Mouse (Mus musculus) hindbrain, embryonic 14.5 days (tissue): ENCODE data around the gene Nvl. TPM values are rescaled to one million over a fixed set of nuclear protein-coding genes. Genes with fewer than 3 reads are reported as not detected.

ENCODE experiments used
- ATAC-seq: fragments of 200-750 bp; cut with Nextera tagmentation; 2 replicates; pipeline ENCODE4 v1.8.0; 2017; ENCODE audit warnings: moderate number of reproducible peaks, mild to moderate bottlenecking, moderate TSS enrichment, moderate library complexity; ENCODE audit not compliant: low FRiP score
- DNase-seq: peaks from one replicate; pipeline ENCODE4 v3.0.0-alpha.2; 2015; ENCODE audit warnings: low spot score
- H3K27ac ChIP-seq: fragments of 300-500 bp; sonication (generic); 2 replicates; pipeline ENCODE4 v1.5.1; 2014; ENCODE audit warnings: mild to moderate bottlenecking, moderate library complexity
- H3K27me3 ChIP-seq: fragments of 300-500 bp; sonication (generic); 2 replicates; pipeline ENCODE4 v1.6.1; 2014; ENCODE audit warnings: mild to moderate bottlenecking, low read length, mixed read lengths; ENCODE audit not compliant: control insufficient read depth, insufficient read depth
- H3K36me3 ChIP-seq: fragments of 300-500 bp; sonication (generic); replicated peaks from 2 replicates; pipeline ENCODE4 v1.6.1; 2014; ENCODE audit not compliant: control insufficient read depth, insufficient read depth
- H3K4me1 ChIP-seq: fragments of 300-500 bp; sonication (generic); replicated peaks from 2 replicates; pipeline ENCODE4 v1.6.1; 2014; ENCODE audit warnings: antibody characterized with exemption, low read length, mixed read lengths; ENCODE audit not compliant: control insufficient read depth, insufficient read depth
- H3K4me2 ChIP-seq: fragments of 300-500 bp; sonication (generic); replicated peaks from 2 replicates; pipeline ENCODE4 v1.6.1; 2014; ENCODE audit warnings: mild to moderate bottlenecking, moderate library complexity
- H3K4me3 ChIP-seq: fragments of 300-500 bp; sonication (generic); replicated peaks from 2 replicates; pipeline ENCODE4 v1.5.1; 2014; ENCODE audit warnings: mild to moderate bottlenecking, low read length
- H3K9ac ChIP-seq: fragments of 300-500 bp; sonication (generic); 2 replicates; pipeline ENCODE4 v1.6.1; 2014
- H3K9me3 ChIP-seq: fragments of 300-500 bp; sonication (generic); 2 replicates; pipeline ENCODE4 v1.6.1; 2016; ENCODE audit warnings: low read length; ENCODE audit not compliant: control insufficient read depth
- whole genome bisulfite sequencing: fragments of 180-500 bp; shearing (Covaris S2); extraction: QIAGEN DNeasy Blood & Tissue Kit; methylation state at CpG from one replicate; pipeline ENCODE4 v1.1.7; 2014; 5-methylcytosine and 5-hydroxymethylcytosine counted together
- polyA plus RNA-seq: library from polyadenylated mRNA; unstranded; fragments of >200 nt; fragmentation: Nextera tagmentation; extraction: Ambion mirVana; gene quantifications from 2 replicates; pipeline ENCODE4 v1.2.1, GENCODE M21; 2014

Gene Nvl
- polyA plus RNA-seq, 1 experiment from 2014 or later, result 39.3 TPM

GRCm38 (mm10) chr1:181090048-181090447 is 54.0 kb downstream of the Nvl start:
- Histone ChIP-seq H3K9ac (no peak overlapping the region), H3K27me3 (no peaks in the 10 kb centered on the region), H3K9me3 (no peaks in the 10 kb centered on the region), H3K27ac (no peak overlapping the region), H3K4me2 (no peak overlapping the region), H3K4me1 (no peaks in the 10 kb centered on the region), H3K36me3 (peaks cover 44% of the 10 kb centered on the region), H3K4me3 (no peak overlapping the region)
- 83% methylated on average over 12 of the region's 12 CpGs for WGBS
- DNase-seq (no peak), ATAC-seq (no peak)

DNA sequence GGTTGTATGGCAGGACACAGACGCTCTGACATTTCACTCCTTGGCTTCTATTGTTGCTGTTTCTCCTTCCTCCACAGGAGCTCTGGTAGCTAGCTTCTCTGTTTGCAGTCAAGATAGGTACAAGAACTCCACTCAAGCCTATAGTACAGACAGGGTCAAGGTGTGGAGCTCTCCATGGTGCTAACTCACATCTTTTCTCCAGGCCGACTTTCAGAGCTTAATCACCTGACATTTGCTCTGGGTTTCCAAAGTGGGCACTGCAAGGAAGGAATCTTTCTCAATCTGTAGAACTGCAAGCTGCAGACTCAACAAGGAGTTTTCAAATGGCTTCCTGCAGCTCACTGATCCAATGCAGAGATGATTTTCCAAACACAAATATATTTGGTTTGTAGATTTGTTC is 60.0 kb downstream of the Nvl start:
- WGBS, result 50% methylated on average over 2 of the region's 2 CpGs
- H3K27ac ChIP-seq, result no peak overlapping the region
- ATAC-seq, result no peak
- no peak overlapping the region for H3K4me2 ChIP-seq
- no peaks in the 10 kb centered on the region for H3K4me1 ChIP-seq
- DNase-seq, result no peak
- H3K9ac ChIP-seq, result no peak overlapping the region
- no peaks in the 10 kb centered on the region for H3K36me3 ChIP-seq
- H3K27me3 ChIP-seq, result no peaks in the 10 kb centered on the region
- no peaks in the 10 kb centered on the region for H3K9me3 ChIP-seq
- H3K4me3 ChIP-seq, result no peak overlapping the region

- ATAC-seq (no peak), DNase-seq (no peak)
- H3K36me3 ChIP-seq, result no peaks in the 10 kb centered on the region
- no peak overlapping the region for H3K4me2 ChIP-seq
- H3K4me1 ChIP-seq, result no peaks in the 10 kb centered on the region
- no peaks in the 10 kb centered on the region for H3K9me3 ChIP-seq
- no peak overlapping the region for H3K9ac ChIP-seq
- no peak overlapping the region for H3K4me3 ChIP-seq
- H3K27me3 ChIP-seq, result no peaks in the 10 kb centered on the region
- H3K27ac ChIP-seq, result no peak overlapping the region
- 47% methylated on average over 5 of the region's 5 CpGs for WGBS
Observed at GRCm38 (mm10) chr1:181073075-181073474, 70.9 kb downstream of the Nvl start.

- DNase-seq (no peak), ATAC-seq (no peak)
- no peak overlapping the region for H3K27ac ChIP-seq
- no peaks in the 10 kb centered on the region for H3K36me3 ChIP-seq
- H3K9ac ChIP-seq, result no peak overlapping the region
- H3K9me3 ChIP-seq, result no peaks in the 10 kb centered on the region
- no peaks in the 10 kb centered on the region for H3K27me3 ChIP-seq
- no peak overlapping the region for H3K4me2 ChIP-seq
- H3K4me1 ChIP-seq, result no peaks in the 10 kb centered on the region
- no peak overlapping the region for H3K4me3 ChIP-seq
- 68% methylated on average over 11 of the region's 11 CpGs for WGBS
Observed at GRCm38 (mm10) chr1:181069671-181070070, 74.3 kb downstream of the Nvl start.

GRCm38 (mm10) chr1:181068344-181068743 is 75.7 kb downstream of the Nvl start:
- Histone ChIP-seq H3K9ac (no peak overlapping the region), H3K4me1 (no peaks in the 10 kb centered on the region), H3K4me2 (no peak overlapping the region), H3K36me3 (no peaks in the 10 kb centered on the region), H3K27me3 (no peaks in the 10 kb centered on the region), H3K4me3 (no peak overlapping the region), H3K9me3 (no peaks in the 10 kb centered on the region), H3K27ac (no peak overlapping the region)
- WGBS, result 89% methylated on average over 1 of the region's 1 CpGs
- ATAC-seq (no peak), DNase-seq (no peak)

GRCm38 (mm10) chr1:181064648-181065047 is 79.4 kb downstream of the Nvl start:
- 80% methylated on average over 6 of the region's 6 CpGs for WGBS
- no peak overlapping the region for H3K4me3 ChIP-seq
- no peaks in the 10 kb centered on the region for H3K27me3 ChIP-seq
- DNase-seq, result no peak
- no peak overlapping the region for H3K4me2 ChIP-seq
- H3K9me3 ChIP-seq, result no peaks in the 10 kb centered on the region
- no peaks in the 10 kb centered on the region for H3K4me1 ChIP-seq
- no peak overlapping the region for H3K27ac ChIP-seq
- H3K9ac ChIP-seq, result no peak overlapping the region
- no peak for ATAC-seq
- no peaks in the 10 kb centered on the region for H3K36me3 ChIP-seq

GRCm38 (mm10) chr1:181063991-181064390 is 80.0 kb downstream of the Nvl start:
- DNase-seq (no peak), ATAC-seq (no peak)
- Histone ChIP-seq H3K4me1 (no peaks in the 10 kb centered on the region), H3K9ac (no peak overlapping the region), H3K36me3 (no peaks in the 10 kb centered on the region), H3K9me3 (no peaks in the 10 kb centered on the region), H3K4me3 (no peak overlapping the region), H3K4me2 (no peak overlapping the region), H3K27ac (no peak overlapping the region), H3K27me3 (no peaks in the 10 kb centered on the region)
- 73% methylated on average over 2 of the region's 2 CpGs for WGBS

DNA sequence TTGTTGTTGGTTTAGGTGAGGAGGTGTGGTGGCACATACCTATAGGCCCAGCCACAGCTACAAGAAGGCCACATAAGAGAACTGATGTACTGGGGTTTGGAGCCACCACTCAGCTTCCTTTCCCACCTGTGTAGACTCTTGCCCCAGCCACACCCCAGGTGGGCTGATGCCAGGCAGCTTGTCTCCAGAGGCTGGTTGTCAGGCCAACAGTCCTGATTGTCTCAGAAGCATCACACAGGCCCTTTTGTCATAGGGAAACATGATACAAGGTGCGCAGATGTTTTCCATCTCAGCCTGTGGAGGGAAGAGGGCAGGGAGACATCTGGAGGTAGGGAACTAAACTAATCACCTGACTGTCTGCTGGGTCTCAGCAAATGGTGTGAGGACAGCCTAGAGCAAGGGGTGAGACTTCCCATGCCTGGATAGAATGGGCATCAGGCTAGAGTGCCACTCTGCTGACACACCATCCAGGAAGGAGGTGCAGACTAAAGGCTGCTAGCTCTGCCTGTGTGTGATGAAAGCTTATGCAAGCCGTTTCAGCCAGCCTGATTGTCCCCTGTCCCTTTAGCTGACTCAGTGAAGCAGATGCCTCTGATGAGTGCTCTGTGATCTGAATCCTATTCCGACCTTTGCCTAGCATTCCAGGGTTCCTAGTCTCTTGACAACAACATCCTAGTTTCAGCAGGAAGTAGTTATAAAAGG is 82.1 kb downstream of the Nvl start:
- no peak for ATAC-seq
- DNase-seq, result no peak
- no peak overlapping the region for H3K9ac ChIP-seq
- no peak overlapping the region for H3K4me2 ChIP-seq
- H3K27me3 ChIP-seq, result no peaks in the 10 kb centered on the region
- no peaks in the 10 kb centered on the region for H3K36me3 ChIP-seq
- H3K9me3 ChIP-seq, result no peaks in the 10 kb centered on the region
- no peak overlapping the region for H3K27ac ChIP-seq
- H3K4me1 ChIP-seq, result no peaks in the 10 kb centered on the region
- H3K4me3 ChIP-seq, result no peak overlapping the region
- WGBS, result 67% methylated on average over 3 of the region's 3 CpGs

DNA sequence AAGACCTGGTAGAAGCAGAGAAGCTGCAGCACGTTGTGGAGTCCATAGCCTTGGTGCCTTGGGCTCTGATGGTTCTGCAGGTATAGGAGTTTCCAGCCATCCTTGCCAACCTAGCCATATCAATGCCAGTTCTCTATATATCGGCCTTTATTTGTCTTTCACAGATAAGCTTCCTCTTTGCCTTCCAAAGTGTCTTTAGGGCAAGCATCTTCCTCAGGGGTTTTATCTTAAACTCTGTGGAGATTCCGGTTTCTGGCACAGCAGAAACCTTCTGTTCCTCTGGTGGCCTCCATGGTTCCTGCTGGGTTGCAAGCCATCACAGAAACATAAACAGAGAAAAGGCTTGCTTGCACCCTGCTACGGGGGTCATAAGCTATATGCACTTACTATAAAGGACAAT is 91.1 kb downstream of the Nvl start:
- Histone ChIP-seq H3K9ac (no peak overlapping the region), H3K4me1 (no peaks in the 10 kb centered on the region), H3K27me3 (no peaks in the 10 kb centered on the region), H3K4me3 (no peak overlapping the region), H3K9me3 (no peaks in the 10 kb centered on the region), H3K27ac (no peak overlapping the region), H3K4me2 (no peak overlapping the region), H3K36me3 (no peaks in the 10 kb centered on the region)
- WGBS, result 91% methylated on average over 4 of the region's 4 CpGs
- DNase-seq (no peak), ATAC-seq (no peak)

DNA sequence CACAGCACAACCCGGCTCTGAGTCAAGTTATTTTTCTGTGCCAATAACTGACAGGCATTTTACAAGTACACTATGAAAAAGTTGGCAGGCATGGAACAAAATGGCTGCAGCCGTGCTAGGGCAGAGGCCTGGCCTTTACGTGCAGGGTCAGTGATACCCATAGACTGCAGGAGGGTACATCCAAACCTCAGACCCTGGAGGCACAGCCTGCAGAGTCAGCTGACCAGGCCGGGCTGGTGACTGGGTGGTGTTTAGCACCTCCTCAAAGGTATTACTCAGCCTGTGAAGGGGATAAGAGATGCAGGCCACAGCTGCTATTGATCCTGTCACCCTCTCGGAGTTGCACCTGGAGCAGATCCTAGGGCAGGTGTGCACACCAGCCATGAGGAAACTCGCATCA is 93.1 kb downstream of the Nvl start, which contains the start of gene 9130409I23Rik:
Gene 9130409I23Rik, plus strand, starts transcription at position 301 of the 400 bp plus-strand sequence.
- Histone ChIP-seq H3K27me3 (no peaks in the 10 kb centered on the region), H3K4me1 (no peaks in the 10 kb centered on the region), H3K9ac (no peak within 1 kb of the TSS), H3K4me3 (no peak within 1 kb of the TSS), H3K9me3 (no peaks in the 10 kb centered on the region), H3K27ac (no peak within 1 kb of the TSS), H3K36me3 (no peaks in the 10 kb centered on the region), H3K4me2 (no peak within 1 kb of the TSS)
- 85% methylated on average over 6 of the region's 6 CpGs for WGBS
- no peak for DNase-seq
- ATAC-seq, result no peak
